Mouse (Mus musculus): ENCODE measurements around the gene Trim45. TPM values are rescaled to one million over a fixed set of nuclear protein-coding genes. Genes with fewer than 3 reads are reported as not detected.

The Trim45 gene
- total and polyA plus RNA-seq, 3 experiments = 2.1 to 4.4 (median 2.7) TPM

DNA sequence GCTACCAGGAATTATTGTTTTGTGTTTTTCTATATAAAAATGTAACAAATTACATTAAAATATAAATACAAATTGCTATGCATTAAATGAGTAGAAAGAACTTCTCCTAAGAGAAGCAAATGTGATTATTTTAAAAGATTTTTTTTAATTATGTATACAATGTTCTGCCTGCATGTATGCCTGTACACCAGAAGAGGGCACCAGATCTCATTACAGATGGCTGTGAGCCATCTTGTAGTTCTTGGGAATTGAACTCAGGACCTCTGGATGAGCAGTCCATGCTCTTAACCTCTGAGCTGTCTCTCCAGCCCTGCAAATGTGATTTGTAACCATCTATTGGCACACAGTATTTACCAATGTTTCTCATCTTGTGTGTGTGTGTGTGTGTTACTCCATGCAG, 32.6 kb downstream of the Trim45 start:
- no peak overlapping the region for H3K9ac ChIP-seq (ENCODE audit: insufficient read depth, low read depth)
- in situ Hi-C loops (cut with MboI; ENCODE audit: low pct_ligation_motif_present, low pct_unique_long_range_greater_than_20kb, low sequenced_read_pairs) (loop anchor here (25.0 kb wide), 1 partner anchor 858 kb away; no protein-coding TSS in a partner anchor), dilution Hi-C loops (cut with MboI; ENCODE audit: extremely low pct_ligation_motif_present, extremely low pct_unique_long_range_greater_than_20kb, low sequenced_read_pairs) (no loop called here)
- no peak overlapping the region for H3K4me2 ChIP-seq (ENCODE audit: insufficient read depth, low read depth, poor library complexity, severe bottlenecking)
- H3K27ac ChIP-seq (ENCODE audit: insufficient read depth, low read depth) = no peak overlapping the region
- H3K36me3 ChIP-seq (replicated peaks in 1 of 2; ENCODE audit: control insufficient read depth in 1 of 2, insufficient read depth in 1 of 2, low read length in 1 of 2) = peaks cover 69 to 96% of the 10 kb centered on the region in 2 experiments
- H3K4me1 ChIP-seq (ENCODE audit: control insufficient read depth in 1 of 2, insufficient read depth in 2 of 2) = no peaks in the 10 kb centered on the region
- no peaks in the 10 kb centered on the region for H3K27me3 ChIP-seq (replicated peaks)
- TF ChIP-seq RAD21 (IDR thresholded peaks at IDR 0.05; ENCODE audit: low read depth, low read length) (peak; percentile 3), MYC (IDR thresholded peaks at IDR 0.05; ENCODE audit: low read depth, low read length) (no peak), ELF1 (IDR thresholded peaks at IDR 0.05; ENCODE audit: low read depth, low read length) (no peak), PAX5 (IDR thresholded peaks at IDR 0.05; ENCODE audit: low read length) (no peak), NELFE (IDR thresholded peaks at IDR 0.05; ENCODE audit: low read depth, low read length) (no peak), CTCF (conservative IDR thresholded peaks at IDR 0.05 in 1 of 2, IDR thresholded peaks at IDR 0.05 in 1 of 2; ENCODE audit: low read depth in 2 of 2, low read length in 2 of 2) (peak; percentile 36 to 45; a peak in 3 of 4 replicates), KAT2A (IDR thresholded peaks at IDR 0.05; ENCODE audit: insufficient replicate concordance, low read length) (no peak), POLR2AphosphoS2 (IDR thresholded peaks at IDR 0.05; ENCODE audit: low read depth, low read length) (no peak), GABPA (IDR thresholded peaks at IDR 0.05; ENCODE audit: insufficient replicate concordance, low read depth, low read length) (no peak), USF1 (IDR thresholded peaks at IDR 0.05; ENCODE audit: low read depth, low read length) (no peak), IRF4 (IDR thresholded peaks at IDR 0.05; ENCODE audit: low read depth, low read length) (no peak), E2F4 (IDR thresholded peaks at IDR 0.05; ENCODE audit: insufficient replicate concordance, low read depth, low read length) (no peak), TBP (conservative IDR thresholded peaks at IDR 0.05; ENCODE audit: low read depth, low read length) (no peak), SMC3 (IDR thresholded peaks at IDR 0.05; ENCODE audit: low read depth, low read length) (peak; percentile 26; the same call in 1 of the 2 replicates), TCF12 (IDR thresholded peaks at IDR 0.05; ENCODE audit: low read depth, low read length) (no peak), USF2 (conservative IDR thresholded peaks at IDR 0.05; ENCODE audit: low read depth, low read length) (no peak), JUN (IDR thresholded peaks at IDR 0.05; ENCODE audit: insufficient read depth, low read depth, low read length) (no peak), RCOR1 (conservative IDR thresholded peaks at IDR 0.05; ENCODE audit: low read depth, low read length) (no peak), JUND (conservative IDR thresholded peaks at IDR 0.05; ENCODE audit: low read depth, low read length) (no peak), MAX (IDR thresholded peaks at IDR 0.05; ENCODE audit: low read length) (no peak), NRF1 (IDR thresholded peaks at IDR 0.05; ENCODE audit: low read depth, low read length) (no peak)
- no peaks in the 10 kb centered on the region for H3K9me3 ChIP-seq (replicated peaks; ENCODE audit: low read length)
- no peak overlapping the region for H3K4me3 ChIP-seq (replicated peaks in 1 of 3; ENCODE audit: low read depth in 2 of 3, low read length in 2 of 3, poor library complexity in 1 of 3)
- peak; percentile 20 for DNase-seq (ENCODE audit: extremely low read depth)
- no peaks in the 10 kb centered on the region for H3K79me2 ChIP-seq (replicated peaks; ENCODE audit: control insufficient read depth, extremely low read depth, insufficient read depth, poor library complexity, severe bottlenecking)

DNA sequence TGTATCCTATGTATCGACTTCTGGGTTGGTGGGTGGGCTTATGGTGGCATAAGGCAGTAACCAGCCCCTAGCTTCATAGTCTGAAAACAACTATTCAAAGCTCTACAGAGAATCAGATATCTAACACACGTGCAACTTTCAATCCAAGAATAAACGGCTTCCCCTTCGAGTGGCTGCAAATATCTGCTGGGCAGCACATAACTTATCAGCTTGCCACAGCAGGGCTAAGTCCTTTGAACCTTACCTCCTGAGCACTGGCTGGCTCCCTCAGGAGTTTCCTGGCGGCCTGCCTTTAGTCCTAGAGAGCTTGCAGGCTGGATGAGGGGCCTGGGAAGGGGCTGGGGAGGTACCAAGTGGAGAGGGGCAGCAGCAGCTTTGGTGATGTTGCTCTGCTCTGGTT, 39.0 kb downstream of the Trim45 start:
- peaks cover 72 to 98% of the 10 kb centered on the region in 2 experiments for H3K36me3 ChIP-seq (replicated peaks in 1 of 2; ENCODE audit: control insufficient read depth in 1 of 2, insufficient read depth in 1 of 2, low read length in 1 of 2)
- in situ Hi-C loops (cut with MboI; ENCODE audit: low pct_ligation_motif_present, low pct_unique_long_range_greater_than_20kb, low sequenced_read_pairs) (loop anchor here (25.0 kb wide), 1 partner anchor 851 kb away; no protein-coding TSS in a partner anchor), dilution Hi-C loops (cut with MboI; ENCODE audit: extremely low pct_ligation_motif_present, extremely low pct_unique_long_range_greater_than_20kb, low sequenced_read_pairs) (no loop called here)
- no peaks in the 10 kb centered on the region for H3K79me2 ChIP-seq (replicated peaks; ENCODE audit: control insufficient read depth, extremely low read depth, insufficient read depth, poor library complexity, severe bottlenecking)
- no peaks in the 10 kb centered on the region for H3K4me1 ChIP-seq (ENCODE audit: control insufficient read depth in 1 of 2, insufficient read depth in 2 of 2)
- no peaks in the 10 kb centered on the region for H3K27me3 ChIP-seq (replicated peaks)
- H3K9me3 ChIP-seq (replicated peaks; ENCODE audit: low read length) = no peaks in the 10 kb centered on the region
- no peak for TF ChIP-seq ZC3H11A (IDR thresholded peaks at IDR 0.05; ENCODE audit: low read depth, low read length)
- TF ChIP-seq MXI1 (IDR thresholded peaks at IDR 0.05; ENCODE audit: low read depth, low read length) = no peak
- no peak for TF ChIP-seq TBP (conservative IDR thresholded peaks at IDR 0.05; ENCODE audit: low read depth, low read length)
- TF ChIP-seq E2F4 (IDR thresholded peaks at IDR 0.05; ENCODE audit: insufficient replicate concordance, low read depth, low read length) = no peak
- no peak for TF ChIP-seq BHLHE40 (IDR thresholded peaks at IDR 0.05; ENCODE audit: low read depth, low read length)
- TF ChIP-seq CHD2 (IDR thresholded peaks at IDR 0.05; ENCODE audit: low read length) = no peak
- no peak for TF ChIP-seq GABPA (IDR thresholded peaks at IDR 0.05; ENCODE audit: insufficient replicate concordance, low read depth, low read length)
- no peak for TF ChIP-seq POLR2AphosphoS2 (IDR thresholded peaks at IDR 0.05; ENCODE audit: low read depth, low read length)
- TF ChIP-seq CTCF (conservative IDR thresholded peaks at IDR 0.05 in 1 of 2, IDR thresholded peaks at IDR 0.05 in 1 of 2; ENCODE audit: low read depth in 2 of 2, low read length in 2 of 2) = no peak
- TF ChIP-seq POLR2A (IDR thresholded peaks at IDR 0.05; ENCODE audit: low read depth, low read length) = no peak
- no peak for TF ChIP-seq HCFC1 (IDR thresholded peaks at IDR 0.05; ENCODE audit: low read depth, low read length)
- no peak for TF ChIP-seq SIN3A (IDR thresholded peaks at IDR 0.05; ENCODE audit: low read length)
- TF ChIP-seq USF2 (conservative IDR thresholded peaks at IDR 0.05; ENCODE audit: low read depth, low read length) = no peak
- TF ChIP-seq ZNF384 (IDR thresholded peaks at IDR 0.05; ENCODE audit: low read depth, low read length) = no peak
- no peak for TF ChIP-seq ZKSCAN1 (IDR thresholded peaks at IDR 0.05; ENCODE audit: borderline replicate concordance, low read depth, low read length)
- no peak for TF ChIP-seq CHD1 (IDR thresholded peaks at IDR 0.05; ENCODE audit: low read depth, low read length)
- TF ChIP-seq MEF2A (IDR thresholded peaks at IDR 0.05; ENCODE audit: borderline replicate concordance, low read depth, low read length) = no peak
- no peak for TF ChIP-seq MAZ (IDR thresholded peaks at IDR 0.05; ENCODE audit: low read depth, low read length)
- no peak for TF ChIP-seq TCF12 (IDR thresholded peaks at IDR 0.05; ENCODE audit: low read depth, low read length)
- DNase-seq (ENCODE audit: extremely low read depth) = no peak
- H3K9ac ChIP-seq (ENCODE audit: insufficient read depth, low read depth) = no peak overlapping the region
- no peak overlapping the region for H3K27ac ChIP-seq (ENCODE audit: insufficient read depth, low read depth)
- no peak overlapping the region for H3K4me3 ChIP-seq (replicated peaks in 1 of 3; ENCODE audit: low read depth in 2 of 3, low read length in 2 of 3, poor library complexity in 1 of 3)
- no peak overlapping the region for H3K4me2 ChIP-seq (ENCODE audit: insufficient read depth, low read depth, poor library complexity, severe bottlenecking)
